Mouse (Mus musculus): ENCODE measurements at regions not wholly inside any gene's neighbourhood (a gene's known extent, or its start where the extent isn't known, plus 50 kb on each side); places are given as distances from the start of the nearest gene placed in this dataset.

DNA sequence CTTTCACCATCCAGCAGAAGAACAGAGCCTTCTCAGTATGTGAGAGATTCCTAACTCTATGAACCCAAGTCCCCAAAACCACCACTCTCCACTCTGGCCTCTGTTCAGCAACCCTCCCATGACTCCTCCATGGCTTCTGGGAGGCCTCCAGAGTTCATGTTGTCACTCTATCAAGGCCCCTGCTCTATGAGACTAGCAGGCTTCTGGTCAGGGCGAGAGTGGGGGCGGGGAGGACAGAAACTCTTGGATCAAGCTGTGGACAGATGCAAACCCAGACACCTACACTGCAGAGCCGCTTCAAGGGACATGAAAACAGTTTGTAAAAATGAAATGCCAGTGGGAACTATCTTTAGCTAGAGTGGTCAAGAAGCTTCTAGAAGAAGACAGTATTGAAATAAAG, 170.2 kb downstream of the Rybp start:
- H3K4me2 ChIP-seq: no peak overlapping the region
- ATAC-seq (ENCODE audit: insufficient number of reproducible peaks, insufficient read depth, low FRiP score, low TSS enrichment, low read depth): no peak

DNA sequence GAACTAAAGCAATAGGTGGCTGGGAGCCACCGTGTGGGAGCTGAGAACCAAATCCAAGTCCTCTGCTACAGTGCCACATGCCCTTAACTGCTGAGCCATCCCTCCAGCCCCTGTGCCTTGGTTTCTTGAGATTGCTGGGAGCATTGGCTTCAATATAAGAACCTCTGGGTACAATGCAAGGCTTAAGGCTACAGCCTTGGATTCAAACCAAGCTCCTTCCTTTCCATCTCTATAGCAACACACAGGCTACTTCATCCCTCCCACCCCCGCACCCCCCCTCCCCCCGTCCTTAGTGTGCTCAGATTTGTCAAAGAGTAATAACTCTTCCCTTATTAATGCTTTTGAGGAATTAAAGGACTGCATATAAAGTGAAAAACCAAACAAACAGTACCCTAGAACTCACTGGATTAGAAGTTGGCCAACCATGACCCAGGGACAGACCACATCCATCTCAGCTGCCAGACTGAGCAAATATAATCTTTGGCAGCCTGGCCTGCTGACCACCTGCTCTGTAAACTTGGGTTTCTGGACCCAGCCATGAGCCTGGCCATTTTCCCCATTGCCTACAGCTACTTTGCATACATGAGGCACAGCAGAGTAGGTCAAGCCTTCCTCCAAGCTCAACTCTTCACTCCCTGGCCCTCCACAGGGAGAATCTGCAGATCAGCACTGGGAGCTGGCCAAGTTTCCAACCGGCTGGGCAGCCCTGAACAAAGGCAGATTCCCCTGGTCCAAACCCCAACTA, 173.7 kb downstream of the Rybp start:
- no peak for ATAC-seq (ENCODE audit: insufficient number of reproducible peaks, insufficient read depth, low FRiP score, low TSS enrichment, low read depth)
- H3K36me3 ChIP-seq: no peaks in the 10 kb centered on the region
- H3K27ac ChIP-seq: no peak overlapping the region
- no peak overlapping the region for H3K9ac ChIP-seq
- H3K4me2 ChIP-seq: no peak overlapping the region
- WGBS: 70% methylated on average over 4 of the region's 4 CpGs
- H3K4me3 ChIP-seq: no peak overlapping the region
- H3K4me1 ChIP-seq: peaks cover 6% of the 10 kb centered on the region; the same call in 1 of the 2 replicates
- H3K9me3 ChIP-seq: 0 out of 2 replicates have a peak, but pooled peaks cover 4% of the 10 kb centered on the region
- no peaks in the 10 kb centered on the region for H3K27me3 ChIP-seq

More for the DNA sequence above, 170.2 kb downstream of the Rybp start:
- 84% methylated on average over 3 of the region's 3 CpGs for WGBS
- Histone ChIP-seq H3K4me3 (no peak overlapping the region), H3K9me3 (0 out of 2 replicates have a peak, but pooled peaks cover 4% of the 10 kb centered on the region), H3K36me3 (no peaks in the 10 kb centered on the region), H3K9ac (no peak overlapping the region), H3K27ac (no peak overlapping the region), H3K4me1 (peaks cover 28% of the 10 kb centered on the region), H3K27me3 (no peaks in the 10 kb centered on the region)

DNA sequence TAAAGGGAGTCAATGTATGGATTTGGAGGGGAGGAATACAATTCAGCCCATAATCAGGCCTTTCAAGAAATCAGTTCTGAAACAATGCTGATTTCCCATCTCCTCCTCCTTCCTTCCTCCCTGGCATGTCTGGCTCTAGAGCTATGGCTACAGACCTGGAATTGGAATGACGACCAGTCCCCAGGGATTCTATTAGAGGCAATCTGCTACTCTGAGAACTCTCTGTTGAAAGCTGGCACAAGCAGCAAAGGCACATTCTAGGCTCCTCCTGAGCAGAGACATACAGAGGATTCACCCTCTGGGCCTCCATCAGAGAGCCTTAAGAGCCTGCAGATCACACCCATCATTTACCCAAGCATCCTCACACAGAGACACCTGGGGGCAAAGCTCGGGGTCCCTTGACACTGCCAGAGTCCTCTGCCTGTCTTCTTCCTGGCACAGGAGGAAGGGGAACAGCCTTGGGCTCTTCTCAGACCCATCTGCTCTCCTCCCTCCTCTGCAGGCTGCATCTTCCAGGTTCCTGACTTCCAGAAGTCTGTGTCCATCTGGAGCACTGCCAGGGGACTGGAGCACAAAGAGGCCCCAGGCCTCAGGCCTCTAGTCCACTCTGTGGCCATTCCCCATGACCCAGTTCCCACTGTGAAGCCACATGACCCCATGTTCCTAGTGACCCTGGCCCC, 176.2 kb downstream of the Rybp start:
- no peak overlapping the region for H3K4me2 ChIP-seq
- no peaks in the 10 kb centered on the region for H3K36me3 ChIP-seq
- H3K27me3 ChIP-seq: no peaks in the 10 kb centered on the region
- no peak for ATAC-seq (ENCODE audit: insufficient number of reproducible peaks, insufficient read depth, low FRiP score, low TSS enrichment, low read depth)
- peaks cover 9% of the 10 kb centered on the region; the same call in 1 of the 2 replicates for H3K4me1 ChIP-seq
- H3K4me3 ChIP-seq: no peak overlapping the region
- 0 out of 2 replicates have a peak, but pooled peaks cover 4% of the 10 kb centered on the region for H3K9me3 ChIP-seq
- no peak overlapping the region for H3K9ac ChIP-seq
- 54% methylated on average over 2 of the region's 2 CpGs for WGBS
- no peak overlapping the region for H3K27ac ChIP-seq

GRCm38 (mm10) chr6:100109979-100110378, 177.3 kb downstream of the Rybp start:
- Histone ChIP-seq H3K4me3 (no peak overlapping the region), H3K9ac (no peak overlapping the region)
- WGBS: 66% methylated on average over 7 of the region's 7 CpGs

DNA sequence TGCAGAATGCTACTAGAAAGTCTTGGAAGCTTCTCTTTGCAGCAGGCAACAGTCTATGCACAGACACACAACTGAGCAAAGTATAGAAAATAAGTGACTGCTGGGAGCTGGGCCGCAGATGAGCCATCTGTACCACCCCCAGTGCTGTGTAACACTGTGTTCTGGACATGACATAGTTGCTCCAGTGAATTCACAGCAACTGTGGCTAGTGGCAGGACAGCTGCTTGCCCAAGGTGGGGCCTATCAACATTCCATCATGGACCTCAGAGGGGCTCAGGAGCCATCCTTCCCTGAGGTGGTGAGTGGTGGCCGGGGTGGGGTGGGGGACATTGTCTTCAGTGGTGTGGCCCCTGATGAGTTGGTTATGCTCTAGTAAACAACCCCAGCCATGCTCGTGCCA, 177.9 kb downstream of the Rybp start:
- no peak for ATAC-seq (ENCODE audit: insufficient number of reproducible peaks, insufficient read depth, low FRiP score, low TSS enrichment, low read depth)
- 66% methylated on average over 3 of the region's 3 CpGs for WGBS
- no peak overlapping the region for H3K27ac ChIP-seq

More at GRCm38 (mm10) chr6:100109979-100110378, 177.3 kb downstream of the Rybp start:
- H3K4me1 ChIP-seq: peaks cover 9% of the 10 kb centered on the region; the same call in 1 of the 2 replicates
- H3K9me3 ChIP-seq: 0 out of 2 replicates have a peak, but pooled peaks cover 4% of the 10 kb centered on the region
- H3K27me3 ChIP-seq: no peaks in the 10 kb centered on the region
- ATAC-seq (ENCODE audit: insufficient number of reproducible peaks, insufficient read depth, low FRiP score, low TSS enrichment, low read depth): no peak
- no peak overlapping the region for H3K4me2 ChIP-seq
- H3K27ac ChIP-seq: no peak overlapping the region
- H3K36me3 ChIP-seq: no peaks in the 10 kb centered on the region

GRCm38 (mm10) chr6:100107508-100107907, 179.8 kb downstream of the Rybp start:
- no peaks in the 10 kb centered on the region for H3K9me3 ChIP-seq
- H3K9ac ChIP-seq: no peak overlapping the region
- ATAC-seq (ENCODE audit: insufficient number of reproducible peaks, insufficient read depth, low FRiP score, low TSS enrichment, low read depth): no peak
- no peak overlapping the region for H3K4me2 ChIP-seq
- H3K27ac ChIP-seq: no peak overlapping the region
- 67% methylated on average over 3 of the region's 3 CpGs for WGBS
- H3K36me3 ChIP-seq: no peaks in the 10 kb centered on the region
- peaks cover 4% of the 10 kb centered on the region; the same call in 1 of the 2 replicates for H3K27me3 ChIP-seq
- no peak overlapping the region for H3K4me3 ChIP-seq
- H3K4me1 ChIP-seq: peaks cover 9% of the 10 kb centered on the region; the same call in 1 of the 2 replicates

More for the DNA sequence above, 177.9 kb downstream of the Rybp start:
- no peak overlapping the region for H3K9ac ChIP-seq
- H3K4me2 ChIP-seq: no peak overlapping the region
- H3K9me3 ChIP-seq: 0 out of 2 replicates have a peak, but pooled peaks cover under 1% of the 10 kb centered on the region
- peaks cover 9% of the 10 kb centered on the region; the same call in 1 of the 2 replicates for H3K4me1 ChIP-seq
- H3K4me3 ChIP-seq: no peak overlapping the region
- H3K36me3 ChIP-seq: no peaks in the 10 kb centered on the region
- no peaks in the 10 kb centered on the region for H3K27me3 ChIP-seq

DNA sequence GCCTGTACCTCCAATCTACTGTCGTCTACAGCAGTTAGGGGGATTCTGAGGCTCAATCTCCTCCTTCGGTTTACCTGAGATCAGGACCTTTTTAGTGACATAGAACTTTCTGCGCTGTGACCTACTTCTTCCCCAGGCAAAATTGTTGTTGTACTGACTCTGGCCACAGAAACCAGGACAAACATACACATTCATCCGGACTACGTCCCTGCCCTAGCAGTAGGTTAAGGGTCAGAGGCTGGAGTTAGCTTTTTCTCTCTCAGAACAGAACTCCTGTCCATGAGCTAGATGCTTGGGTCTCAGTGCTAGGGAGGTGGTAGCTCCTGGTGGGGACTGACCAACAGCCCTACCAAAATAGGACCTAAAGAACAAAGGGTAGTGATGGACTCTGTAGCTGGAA, 180.2 kb downstream of the Rybp start:
- Histone ChIP-seq H3K36me3 (no peaks in the 10 kb centered on the region), H3K4me1 (peaks cover 10% of the 10 kb centered on the region; the same call in 1 of the 2 replicates), H3K27me3 (peaks cover 4% of the 10 kb centered on the region; the same call in 1 of the 2 replicates), H3K9me3 (no peaks in the 10 kb centered on the region), H3K9ac (no peak overlapping the region), H3K4me2 (no peak overlapping the region), H3K4me3 (no peak overlapping the region), H3K27ac (no peak overlapping the region)
- 73% methylated on average over 5 of the region's 5 CpGs for WGBS
- no peak for ATAC-seq (ENCODE audit: insufficient number of reproducible peaks, insufficient read depth, low FRiP score, low TSS enrichment, low read depth)

DNA sequence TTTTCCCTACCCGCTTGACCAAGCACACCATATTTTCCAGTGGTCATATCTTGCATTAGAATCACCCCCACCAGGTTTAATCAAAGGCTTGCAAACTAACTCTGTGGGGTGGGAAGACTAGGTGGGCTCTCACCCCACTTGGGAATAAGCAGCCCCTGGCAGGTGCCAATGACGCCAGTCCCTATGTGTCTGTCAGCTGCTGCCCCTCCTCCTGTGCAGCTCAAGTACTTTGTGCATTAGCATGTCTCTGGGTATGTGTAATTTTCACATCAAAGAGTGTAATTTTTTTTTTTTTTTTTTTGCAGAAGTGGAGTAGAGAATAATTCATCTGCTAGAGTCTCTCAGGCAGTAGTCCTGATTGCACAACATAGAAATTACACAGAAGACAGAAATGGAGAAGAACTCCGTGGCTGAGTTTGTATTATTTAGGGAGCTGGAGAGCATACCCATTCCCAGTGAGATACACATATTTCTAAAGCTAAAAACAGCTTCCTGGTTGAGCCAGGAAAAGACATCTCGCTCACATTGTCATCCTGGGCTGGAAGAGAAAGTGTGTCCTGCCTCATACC, 186.6 kb downstream of the Rybp start:
- WGBS: 71% methylated on average over 4 of the region's 4 CpGs
- no peaks in the 10 kb centered on the region for H3K36me3 ChIP-seq

DNA sequence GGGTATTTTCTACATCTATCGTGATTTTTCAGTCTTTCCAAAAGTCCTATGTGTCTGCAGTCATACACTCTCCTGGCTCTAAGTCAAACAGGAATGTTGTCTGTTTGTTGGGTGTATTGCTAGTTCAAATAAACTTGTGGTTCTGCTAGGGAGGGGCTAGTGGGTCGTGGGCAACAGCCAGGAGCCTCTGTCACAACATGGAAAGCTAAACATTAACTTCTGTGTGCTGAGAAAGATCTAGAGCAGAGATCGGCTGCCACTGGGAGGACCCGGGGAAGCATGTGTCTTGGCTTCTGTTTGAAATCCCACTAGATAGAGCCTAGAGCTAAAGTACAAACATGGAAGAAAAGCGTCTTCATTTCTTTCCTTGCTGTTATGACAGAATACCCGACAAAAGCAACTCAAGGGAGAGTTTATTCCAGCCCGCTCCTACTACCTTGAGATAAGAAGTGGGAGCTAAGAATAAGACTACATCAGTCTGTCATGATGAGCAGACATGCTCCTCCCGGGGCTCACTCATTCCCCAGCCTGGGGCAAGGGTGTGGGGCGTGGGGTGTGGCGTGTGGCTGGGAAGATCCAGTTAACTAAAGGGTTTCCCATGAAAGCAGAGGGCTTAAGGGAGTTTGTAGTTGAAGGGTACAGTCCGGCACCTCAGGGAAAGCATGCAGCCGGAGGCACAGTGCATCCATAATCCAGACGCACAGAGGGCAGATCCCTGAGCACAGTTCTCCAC, 190.7 kb downstream of the Rybp start:
- Histone ChIP-seq H3K4me3 (no peak overlapping the region), H3K9ac (no peak overlapping the region), H3K9me3 (no peaks in the 10 kb centered on the region), H3K27me3 (peaks cover 6% of the 10 kb centered on the region; the same call in 1 of the 2 replicates), H3K4me1 (peaks cover 13% of the 10 kb centered on the region), H3K4me2 (no peak overlapping the region), H3K27ac (no peak overlapping the region), H3K36me3 (no peaks in the 10 kb centered on the region)
- 61% methylated on average over 13 of the region's 13 CpGs for WGBS
- no peak for ATAC-seq (ENCODE audit: insufficient number of reproducible peaks, insufficient read depth, low FRiP score, low TSS enrichment, low read depth)

More for the DNA sequence above, 186.6 kb downstream of the Rybp start:
- H3K4me2 ChIP-seq: no peak overlapping the region
- H3K27me3 ChIP-seq: peaks cover 10% of the 10 kb centered on the region; the same call in 1 of the 2 replicates
- no peak overlapping the region for H3K9ac ChIP-seq
- H3K9me3 ChIP-seq: no peaks in the 10 kb centered on the region
- H3K27ac ChIP-seq: no peak overlapping the region
- H3K4me1 ChIP-seq: peaks cover 15% of the 10 kb centered on the region
- H3K4me3 ChIP-seq: no peak overlapping the region
- ATAC-seq (ENCODE audit: insufficient number of reproducible peaks, insufficient read depth, low FRiP score, low TSS enrichment, low read depth): no peak

DNA sequence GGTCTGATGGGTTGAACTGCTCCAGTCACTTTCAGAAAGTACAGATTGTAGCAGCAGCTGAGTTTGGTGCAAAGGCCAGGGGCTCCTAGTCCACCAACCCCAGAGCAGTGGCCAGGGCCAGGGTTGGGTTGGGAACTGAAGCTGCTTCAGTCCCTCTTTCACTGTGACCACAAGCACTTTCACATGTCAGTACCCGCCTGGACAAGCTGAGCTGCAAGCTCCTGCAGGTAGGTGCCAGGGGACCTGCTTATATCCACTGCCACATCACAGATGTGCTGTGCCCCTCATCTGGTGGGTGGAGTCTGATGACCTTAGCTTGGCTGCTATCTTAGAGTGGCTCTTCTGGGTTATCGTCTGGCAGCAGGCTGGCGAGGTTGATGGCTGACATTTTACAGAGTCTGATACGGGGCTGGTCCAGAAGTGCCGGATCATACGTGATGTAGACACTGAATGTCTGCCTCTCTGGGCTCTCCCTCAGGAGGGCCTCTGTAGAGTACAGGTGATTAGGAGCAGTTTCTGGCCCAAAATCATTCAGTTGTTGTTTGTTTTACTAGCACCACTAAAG, 192.6 kb downstream of the Rybp start:
- Histone ChIP-seq H3K4me1 (peaks cover 13% of the 10 kb centered on the region), H3K27me3 (no peaks in the 10 kb centered on the region), H3K4me2 (no peak overlapping the region), H3K9ac (no peak overlapping the region), H3K9me3 (no peaks in the 10 kb centered on the region), H3K36me3 (no peaks in the 10 kb centered on the region), H3K4me3 (no peak overlapping the region), H3K27ac (no peak overlapping the region)
- WGBS: 87% methylated on average over 6 of the region's 6 CpGs
- no peak for ATAC-seq (ENCODE audit: insufficient number of reproducible peaks, insufficient read depth, low FRiP score, low TSS enrichment, low read depth)

DNA sequence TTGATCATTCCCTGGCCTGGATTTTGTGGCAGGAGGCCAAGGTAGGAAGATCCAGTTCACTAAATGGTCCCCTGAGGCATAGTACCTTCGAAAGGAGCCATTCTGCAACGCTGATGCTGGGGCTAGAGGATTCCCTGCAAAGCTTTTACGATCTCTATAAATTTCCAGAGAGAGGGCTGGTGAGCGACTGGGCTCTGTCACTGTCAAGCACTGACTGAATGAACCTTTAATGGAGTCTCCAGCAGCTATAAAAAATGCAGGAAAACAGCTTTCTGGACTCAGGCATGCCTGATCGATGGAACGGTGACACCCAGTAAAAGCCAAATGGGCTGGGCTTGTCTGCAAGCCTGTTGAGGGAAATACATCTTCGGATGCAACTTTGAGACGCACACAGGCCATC, 194.4 kb downstream of the Rybp start:
- no peaks in the 10 kb centered on the region for H3K9me3 ChIP-seq
- 72% methylated on average over 8 of the region's 8 CpGs for WGBS
- ATAC-seq (ENCODE audit: insufficient number of reproducible peaks, insufficient read depth, low FRiP score, low TSS enrichment, low read depth): no peak
- H3K36me3 ChIP-seq: no peaks in the 10 kb centered on the region
- no peak overlapping the region for H3K4me3 ChIP-seq
- peaks cover 13% of the 10 kb centered on the region for H3K4me1 ChIP-seq
- H3K27ac ChIP-seq: no peak overlapping the region
- H3K9ac ChIP-seq: no peak overlapping the region
- H3K4me2 ChIP-seq: no peak overlapping the region
- no peaks in the 10 kb centered on the region for H3K27me3 ChIP-seq
